Mouse (Mus musculus) MEL (cell line): ENCODE measurements around the gene Serinc3. TPM values are rescaled to one million over a fixed set of nuclear protein-coding genes. Genes with fewer than 3 reads are reported as not detected.

Experiments
- DNase-seq: peaks from one replicate; pipeline ENCODE4 v3.0.0; 2011; ENCODE audit warnings: low read depth, low spot score
- H3K27ac ChIP-seq: 2 replicates; pipeline ENCODE4 v1.5.1; 2012; ENCODE audit warnings: low read depth, mild to moderate bottlenecking, control low read depth, low read length, moderate library complexity; ENCODE audit not compliant: control insufficient read depth
- H3K27me3 ChIP-seq, 2 experiments: fragments of 150-350 bp in 1 of 2; sonication (generic) in 1 of 2; 2 replicates each; pipeline ENCODE4 v1.6.1; 2012; ENCODE audit warnings: low read length in 2 of 2, mild to moderate bottlenecking in 2 of 2, improper control_type of control experiment in 1 of 2, moderate library complexity in 1 of 2; ENCODE audit not compliant: insufficient read depth in 2 of 2, control insufficient read depth in 1 of 2
- H3K36me3 ChIP-seq, 2 experiments: 2 replicates each; pipeline ENCODE4 v1.6.1; 2012 to 2014; ENCODE audit warnings: low read length in 2 of 2, improper control_type of control experiment in 1 of 2, inconsistent platforms in 1 of 2, mild to moderate bottlenecking in 1 of 2; ENCODE audit not compliant: insufficient read depth in 2 of 2, control insufficient read depth in 1 of 2
- H3K4me1 ChIP-seq, 2 experiments: fragments of 150-350 bp in 1 of 2; sonication (generic) in 1 of 2; 2 replicates each; pipeline ENCODE4 v1.6.1; 2012; ENCODE audit warnings: low read length in 2 of 2, improper control_type of control experiment in 1 of 2, mild to moderate bottlenecking in 1 of 2; ENCODE audit not compliant: insufficient read depth in 2 of 2, control insufficient read depth in 1 of 2
- H3K4me3 ChIP-seq, 2 experiments: fragments of 150-350 bp in 1 of 2; sonication (generic) in 1 of 2; 2 replicates each; pipeline ENCODE4 v1.5.1; 2012; ENCODE audit warnings: low read depth in 2 of 2, low read length in 2 of 2, mild to moderate bottlenecking in 2 of 2, moderate library complexity in 2 of 2, control low read depth in 1 of 2, improper control_type of control experiment in 1 of 2; ENCODE audit not compliant: control insufficient read depth in 1 of 2, insufficient read depth in 1 of 2
- H3K79me2 ChIP-seq: 2 replicates; pipeline ENCODE4 v1.6.1; 2012; ENCODE audit warnings: mild to moderate bottlenecking, low read length, moderate library complexity; ENCODE audit not compliant: control insufficient read depth, poor library complexity, insufficient read depth
- H3K9ac ChIP-seq: 2 replicates; pipeline ENCODE4 v1.6.1; 2012; ENCODE audit warnings: low read depth, mild to moderate bottlenecking, control low read depth, low read length, moderate library complexity; ENCODE audit not compliant: control insufficient read depth, poor library complexity, severe bottlenecking
- H3K9me3 ChIP-seq: fragments of 150-350 bp; sonication (generic); replicated peaks from 2 replicates; pipeline ENCODE4 v1.6.1; 2012; ENCODE audit warnings: mild to moderate bottlenecking, low read length, improper control_type of control experiment, moderate library complexity; ENCODE audit not compliant: insufficient read depth
- BHLHE40 ChIP-seq: IDR thresholded peaks from 2 replicates; pipeline ENCODE4 v1.6.1; 2012; ENCODE audit warnings: low read depth, mild to moderate bottlenecking, inconsistent platforms, low read length, improper control_type of control experiment, borderline replicate concordance
- CHD1 ChIP-seq: IDR thresholded peaks from 2 replicates; pipeline ENCODE4 v1.6.1; 2012; ENCODE audit warnings: low read depth, mild to moderate bottlenecking, inconsistent platforms, low read length, improper control_type of control experiment
- CHD2 ChIP-seq: IDR thresholded peaks from 2 replicates; pipeline ENCODE4 v1.6.1; 2011; ENCODE audit warnings: low read length, improper control_type of control experiment
- CTCF ChIP-seq, 3 experiments: IDR thresholded peaks in 2 of 3; conservative IDR thresholded peaks in 1 of 3; 2 replicates each; pipeline ENCODE4 v1.5.1; 2011 to 2012; ENCODE audit warnings: low read length in 3 of 3, low read depth in 2 of 3, mild to moderate bottlenecking in 2 of 3, improper control_type of control experiment in 1 of 3, inconsistent platforms in 1 of 3, mixed read lengths in 1 of 3, moderate library complexity in 1 of 3; ENCODE audit not compliant: control insufficient read depth in 1 of 3, insufficient read depth in 1 of 3, poor library complexity in 1 of 3, severe bottlenecking in 1 of 3
- E2F4 ChIP-seq: IDR thresholded peaks from 2 replicates; pipeline ENCODE4 v1.6.1; 2011; ENCODE audit warnings: low read depth, low read length, improper control_type of control experiment, borderline replicate concordance
- ELF1 ChIP-seq: IDR thresholded peaks from 2 replicates; pipeline ENCODE4 v1.6.1; 2014; ENCODE audit warnings: low read depth, mild to moderate bottlenecking, inconsistent platforms, low read length, improper control_type of control experiment, moderate library complexity
- EP300 ChIP-seq, 2 experiments: IDR thresholded peaks; 2 replicates each; pipeline ENCODE4 v1.6.1; 2011; ENCODE audit warnings: improper control_type of control experiment in 2 of 2, low read length in 2 of 2, low read depth in 1 of 2, mild to moderate bottlenecking in 1 of 2
- ETS1 ChIP-seq: IDR thresholded peaks from 2 replicates; pipeline ENCODE4 v1.6.1; 2012; ENCODE audit warnings: low read depth, mild to moderate bottlenecking, inconsistent platforms, low read length, improper control_type of control experiment, moderate library complexity
- GABPA ChIP-seq: IDR thresholded peaks from 2 replicates; pipeline ENCODE4 v1.6.1; 2012; ENCODE audit warnings: low read depth, mild to moderate bottlenecking, inconsistent platforms, low read length, improper control_type of control experiment, moderate library complexity
- HCFC1 ChIP-seq: IDR thresholded peaks from 2 replicates; pipeline ENCODE4 v1.6.1; 2012; ENCODE audit warnings: low read depth, mild to moderate bottlenecking, inconsistent platforms, low read length, improper control_type of control experiment, moderate library complexity
- JUND ChIP-seq: IDR thresholded peaks from 2 replicates; pipeline ENCODE4 v1.6.1; 2011; ENCODE audit warnings: low read depth, mild to moderate bottlenecking, improper control_type of control experiment, low read length
- MEF2A ChIP-seq: IDR thresholded peaks from 2 replicates; pipeline ENCODE4 v1.6.1; 2014; ENCODE audit warnings: low read depth, mild to moderate bottlenecking, inconsistent platforms, low read length, improper control_type of control experiment; ENCODE audit not compliant: poor library complexity, insufficient replicate concordance, severe bottlenecking; ENCODE audit errors: extremely low read depth
- MYC ChIP-seq: IDR thresholded peaks from 2 replicates; pipeline ENCODE4 v1.6.1; 2011; ENCODE audit warnings: low read depth, mild to moderate bottlenecking, low read length, improper control_type of control experiment, moderate library complexity
- NELFE ChIP-seq: IDR thresholded peaks from 2 replicates; pipeline ENCODE4 v1.6.1; 2011; ENCODE audit warnings: low read depth, low read length, improper control_type of control experiment
- POLR2A ChIP-seq, 2 experiments: IDR thresholded peaks; 2 replicates each; pipeline ENCODE4 v1.6.1; 2011 to 2012; ENCODE audit warnings: low read length in 2 of 2, mild to moderate bottlenecking in 2 of 2, control low read depth in 1 of 2, improper control_type of control experiment in 1 of 2, low read depth in 1 of 2, moderate library complexity in 1 of 2; ENCODE audit not compliant: control insufficient read depth in 1 of 2, insufficient read depth in 1 of 2, poor library complexity in 1 of 2
- RAD21 ChIP-seq: IDR thresholded peaks from 2 replicates; pipeline ENCODE4 v1.6.1; 2011; ENCODE audit warnings: mild to moderate bottlenecking, low read depth, low read length, improper control_type of control experiment
- RCOR1 ChIP-seq: IDR thresholded peaks from 2 replicates; pipeline ENCODE4 v1.6.1; 2012; ENCODE audit warnings: low read depth, mild to moderate bottlenecking, inconsistent platforms, low read length, improper control_type of control experiment
- SIN3A ChIP-seq: IDR thresholded peaks from 2 replicates; pipeline ENCODE4 v1.6.1; 2012; ENCODE audit warnings: low read length, improper control_type of control experiment, inconsistent platforms
- SMC3 ChIP-seq: IDR thresholded peaks from 2 replicates; pipeline ENCODE4 v1.6.1; 2011; ENCODE audit warnings: low read depth, low read length, improper control_type of control experiment
- TAL1 ChIP-seq: IDR thresholded peaks from 2 replicates; pipeline ENCODE4 v1.6.1; 2012; ENCODE audit warnings: mild to moderate bottlenecking, inconsistent platforms, low read length, moderate library complexity, mixed read lengths
- TBP ChIP-seq: IDR thresholded peaks from 2 replicates; pipeline ENCODE4 v1.8.0; 2011; ENCODE audit warnings: low read depth, low read length, improper control_type of control experiment
- ZKSCAN1 ChIP-seq: IDR thresholded peaks from 2 replicates; pipeline ENCODE4 v1.6.1; 2012; ENCODE audit warnings: low read depth, mild to moderate bottlenecking, inconsistent platforms, low read length, improper control_type of control experiment, moderate library complexity
- ZMIZ1 ChIP-seq: IDR thresholded peaks from 2 replicates; pipeline ENCODE4 v1.6.1; 2012; ENCODE audit warnings: low read depth, mild to moderate bottlenecking, inconsistent platforms, low read length, improper control_type of control experiment, moderate library complexity
- ZNF384 ChIP-seq: IDR thresholded peaks from 2 replicates; pipeline ENCODE4 v1.6.1; 2012; ENCODE audit warnings: low read depth, mild to moderate bottlenecking, inconsistent platforms, low read length, improper control_type of control experiment
- polyA plus RNA-seq, 2 experiments: library from polyadenylated mRNA; stranded (reverse) in 1 of 2; unstranded in 1 of 2; fragments of >175 nt in 1 of 2; fragments of >200 nt in 1 of 2; gene quantifications; 2 replicates each; pipeline versions ENCODE4 v1.2.1 to v1.2.4; 2012; ENCODE audit warnings: low replicate concordance in 2 of 2, low read depth in 1 of 2; ENCODE audit not compliant: insufficient read length in 2 of 2, insufficient read depth in 1 of 2, missing spikeins in 1 of 2
- total RNA-seq: library from RNA; depleted of rRNA; stranded (reverse); fragments of 300-350 nt; gene quantifications from 2 replicates; pipeline ENCODE4 v1.2.3, GENCODE M21; 2012

The Serinc3 gene
- total and polyA plus RNA-seq, 3 experiments, result 348 to 650 (median 637) TPM

GRCm38 (mm10) chr2:163674397-163674796 is 29.5 kb upstream of the Serinc3 start:
- DNase-seq, result no peak
- peaks cover 6% of the 10 kb centered on the region; the same call in 1 of the 2 replicates for H3K79me2 ChIP-seq
- H3K4me1 ChIP-seq, result peaks cover 4 to 16% of the 10 kb centered on the region in 2 experiments; a peak in 3 of 4 replicates
- H3K9me3 ChIP-seq, result no peaks in the 10 kb centered on the region
- no peak overlapping the region for H3K4me3 ChIP-seq
- peaks cover 0 to 17% of the 10 kb centered on the region in 2 experiments; a peak in 3 of 4 replicates for H3K36me3 ChIP-seq
- H3K27ac ChIP-seq, result no peak overlapping the region
- H3K9ac ChIP-seq, result no peak overlapping the region
- no peaks in the 10 kb centered on the region for H3K27me3 ChIP-seq
- TF ChIP-seq BHLHE40 (no peak), ZMIZ1 (no peak), POLR2A (IDR thresholded peaks at IDR 0.05; ENCODE audit: control insufficient read depth in 1 of 2, insufficient read depth in 1 of 2, low read depth in 1 of 2, low read length in 2 of 2, poor library complexity in 1 of 2) (no peak), EP300 (IDR thresholded peaks at IDR 0.05; ENCODE audit: low read depth in 1 of 2, low read length in 2 of 2) (no peak), GABPA (no peak), MYC (no peak)

GRCm38 (mm10) chr2:163670872-163671594 is 26.1 kb upstream of the Serinc3 start:
- Histone ChIP-seq H3K9me3 (no peaks in the 10 kb centered on the region), H3K79me2 (peaks cover 5% of the 10 kb centered on the region), H3K27me3 (no peaks in the 10 kb centered on the region), H3K9ac (no peak overlapping the region), H3K4me1 (peaks cover 0 to 5% of the 10 kb centered on the region in 2 experiments; a peak in 2 of 4 replicates), H3K36me3 (peaks cover 0 to 7% of the 10 kb centered on the region in 2 experiments; a peak in 3 of 4 replicates), H3K27ac (no peak overlapping the region), H3K4me3 (no peak overlapping the region)
- DNase-seq, result no peak
- no peak for TF ChIP-seq GABPA
- no peak for TF ChIP-seq HCFC1
- no peak for TF ChIP-seq NELFE
- TF ChIP-seq TAL1, result no peak

- peaks cover 0 to 15% of the 10 kb centered on the region in 2 experiments; a peak in 3 of 4 replicates for H3K36me3 ChIP-seq
- no peak overlapping the region for H3K4me3 ChIP-seq
- TF ChIP-seq ETS1 (no peak), SIN3A (no peak), RAD21 (no peak), E2F4 (no peak), MEF2A (no peak), EP300 (IDR thresholded peaks at IDR 0.05; ENCODE audit: low read depth in 1 of 2, low read length in 2 of 2) (no peak), ZMIZ1 (no peak), CHD1 (no peak), CHD2 (no peak), GABPA (no peak), ZKSCAN1 (no peak), CTCF (IDR thresholded peaks at IDR 0.05 in 2 of 3, conservative IDR thresholded peaks at IDR 0.05 in 1 of 3; ENCODE audit: control insufficient read depth in 1 of 3, insufficient read depth in 1 of 3, low read depth in 2 of 3, low read length in 3 of 3, poor library complexity in 1 of 3, severe bottlenecking in 1 of 3) (no peak), BHLHE40 (no peak), ELF1 (no peak), JUND (no peak), TBP (no peak), RCOR1 (no peak), HCFC1 (no peak), SMC3 (no peak), ZNF384 (no peak)
- no peak overlapping the region for H3K9ac ChIP-seq
- H3K27me3 ChIP-seq, result no peaks in the 10 kb centered on the region
- peaks cover 2 to 23% of the 10 kb centered on the region in 2 experiments; a peak in 3 of 4 replicates for H3K4me1 ChIP-seq
- H3K27ac ChIP-seq, result no peak overlapping the region
- no peak for DNase-seq
- no peaks in the 10 kb centered on the region for H3K9me3 ChIP-seq
- peaks cover 14% of the 10 kb centered on the region for H3K79me2 ChIP-seq
Measured at GRCm38 (mm10) chr2:163667045-163667444, 22.1 kb upstream of the Serinc3 start.
